Mouse (Mus musculus): ENCODE measurements around the gene Opn4. TPM values are rescaled to one million over a fixed set of nuclear protein-coding genes. Genes with fewer than 3 reads are reported as not detected.

Opn4 gene
- total and polyA plus RNA-seq, 3 experiments, result not detected

DNA sequence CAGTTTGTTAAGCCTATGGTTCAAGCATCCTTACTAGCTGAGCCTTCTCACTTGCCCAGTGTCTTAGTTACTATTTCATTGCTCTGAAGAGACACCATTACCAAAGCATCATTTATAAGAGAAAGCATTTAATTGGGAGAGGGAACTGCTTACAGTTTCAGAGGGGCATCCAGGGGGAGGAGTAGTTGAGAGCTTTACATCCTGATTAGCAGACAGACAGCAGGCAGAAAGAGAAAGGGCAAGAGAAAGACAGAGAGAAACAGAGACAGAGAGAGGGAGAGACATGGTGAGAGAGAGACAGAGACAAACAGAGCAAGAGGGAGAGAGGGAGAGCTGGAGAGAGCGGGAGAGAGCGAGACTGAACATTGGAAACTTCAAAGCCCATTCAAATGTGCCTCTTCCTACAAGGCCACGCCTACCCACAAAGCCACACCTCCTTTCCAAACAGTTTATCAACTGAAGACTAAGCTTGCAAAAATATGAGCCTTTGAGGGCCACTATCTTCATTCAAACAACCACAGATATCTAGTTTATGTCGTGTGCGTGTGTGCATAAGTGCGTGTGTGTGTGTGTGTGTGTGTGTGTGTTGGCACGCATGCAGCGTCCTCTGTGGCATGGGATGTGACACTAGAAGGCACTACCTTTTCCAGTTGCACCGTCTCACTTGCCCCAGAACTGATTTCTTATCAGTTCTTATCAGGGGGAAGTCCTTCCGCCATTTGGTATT is 32.9 kb upstream of the Opn4 start:
- Histone ChIP-seq H3K9me3 (replicated peaks; ENCODE audit: insufficient read depth, low read length) (no peaks in the 10 kb centered on the region), H3K36me3 (ENCODE audit: control insufficient read depth in 1 of 2, insufficient read depth in 2 of 2, low read length in 2 of 2) (peaks cover 0 to 9% of the 10 kb centered on the region in 2 experiments; a peak in 2 of 4 replicates), H3K79me2 (ENCODE audit: control insufficient read depth, insufficient read depth, low read length, poor library complexity) (no peaks in the 10 kb centered on the region), H3K4me1 (ENCODE audit: control insufficient read depth in 1 of 2, insufficient read depth in 2 of 2, low read length in 2 of 2) (peaks cover 10% of the 10 kb centered on the region in 2 experiments), H3K4me3 (ENCODE audit: control insufficient read depth in 1 of 2, insufficient read depth in 1 of 2, low read depth in 2 of 2, low read length in 2 of 2) (peak overlapping the region; percentile 43 to 44), H3K27me3 (ENCODE audit: control insufficient read depth in 1 of 2, insufficient read depth in 2 of 2, low read length in 2 of 2) (no peaks in the 10 kb centered on the region), H3K9ac (ENCODE audit: control insufficient read depth, low read depth, low read length, poor library complexity, severe bottlenecking) (peak overlapping the region; percentile 47), H3K27ac (ENCODE audit: control insufficient read depth, low read depth, low read length) (peak overlapping the region; percentile 74)
- peak; percentile 91 for DNase-seq (ENCODE audit: low read depth, low spot score)
- TF ChIP-seq TBP (IDR thresholded peaks at IDR 0.05; ENCODE audit: low read depth, low read length) (peak; percentile 40; the same call in 1 of the 2 replicates), CHD1 (IDR thresholded peaks at IDR 0.05; ENCODE audit: low read depth, low read length) (no peak), GABPA (IDR thresholded peaks at IDR 0.05; ENCODE audit: low read depth, low read length) (no peak), NRF1 (IDR thresholded peaks at IDR 0.05; ENCODE audit: insufficient read depth, low read depth, low read length, poor library complexity, severe bottlenecking) (no peak), RCOR1 (IDR thresholded peaks at IDR 0.05; ENCODE audit: low read depth, low read length) (peak; percentile 64; the same call in 1 of the 2 replicates), POLR2AphosphoS2 (IDR thresholded peaks at IDR 0.05; ENCODE audit: low read length) (no peak), POLR2AphosphoS5 (IDR thresholded peaks at IDR 0.05; ENCODE audit: borderline replicate concordance, low read depth, low read length) (no peak), UBTF (IDR thresholded peaks at IDR 0.05; ENCODE audit: borderline replicate concordance, insufficient read depth, low read depth, low read length) (no peak), MXI1 (IDR thresholded peaks at IDR 0.05; ENCODE audit: low read depth, low read length) (peak; percentile 78; the same call in 1 of the 2 replicates), TCF12 (IDR thresholded peaks at IDR 0.05; ENCODE audit: low read depth, low read length) (peak; percentile 58), USF1 (IDR thresholded peaks at IDR 0.05; ENCODE audit: low read depth, low read length) (no peak), MYB (IDR thresholded peaks at IDR 0.05; ENCODE audit: low read depth, low read length) (peak; percentile 70), ZMIZ1 (IDR thresholded peaks at IDR 0.05; ENCODE audit: low read depth, low read length) (no peak), ZNF384 (IDR thresholded peaks at IDR 0.05; ENCODE audit: low read depth, low read length) (no peak), EP300 (IDR thresholded peaks at IDR 0.05; ENCODE audit: low read depth in 1 of 2, low read length in 2 of 2) (peak; percentile 62 to 77; a peak in 3 of 4 replicates), GATA1 (IDR thresholded peaks at IDR 0.05; ENCODE audit: low read depth, low read length) (peak; percentile 87), ZKSCAN1 (IDR thresholded peaks at IDR 0.05; ENCODE audit: low read depth, low read length) (no peak), KAT2A (conservative IDR thresholded peaks at IDR 0.05; ENCODE audit: low read depth, low read length) (no peak), CHD2 (IDR thresholded peaks at IDR 0.05; ENCODE audit: low read length) (no peak), SIN3A (IDR thresholded peaks at IDR 0.05; ENCODE audit: low read length) (peak; percentile 59; the same call in 1 of the 2 replicates), TAL1 (IDR thresholded peaks at IDR 0.05; ENCODE audit: low read length) (no peak), ETS1 (IDR thresholded peaks at IDR 0.05; ENCODE audit: low read depth, low read length) (peak; percentile 80), POLR2A (IDR thresholded peaks at IDR 0.05; ENCODE audit: control insufficient read depth in 1 of 2, insufficient read depth in 1 of 2, low read depth in 1 of 2, low read length in 2 of 2, poor library complexity in 1 of 2) (0 out of 4 replicates have a peak, but pooled peaks of 1 of the 2 experiments have one; percentile 24), ZC3H11A (IDR thresholded peaks at IDR 0.05; ENCODE audit: low read depth, low read length) (no peak), ELF1 (IDR thresholded peaks at IDR 0.05; ENCODE audit: low read depth, low read length) (no peak), JUND (IDR thresholded peaks at IDR 0.05; ENCODE audit: low read depth, low read length) (0 out of 2 replicates have a peak, but pooled peaks have one; percentile 20), E2F4 (IDR thresholded peaks at IDR 0.05; ENCODE audit: borderline replicate concordance, low read depth, low read length) (no peak), MAZ (IDR thresholded peaks at IDR 0.05; ENCODE audit: low read depth, low read length) (no peak), NELFE (IDR thresholded peaks at IDR 0.05; ENCODE audit: low read depth, low read length) (no peak), SMC3 (IDR thresholded peaks at IDR 0.05; ENCODE audit: low read depth, low read length) (no peak), RAD21 (IDR thresholded peaks at IDR 0.05; ENCODE audit: low read depth, low read length) (no peak), MEF2A (IDR thresholded peaks at IDR 0.05; ENCODE audit: extremely low read depth, insufficient replicate concordance, low read depth, low read length, poor library complexity, severe bottlenecking) (no peak), MAX (IDR thresholded peaks at IDR 0.05; ENCODE audit: low read length) (peak; percentile 53), MYC (IDR thresholded peaks at IDR 0.05; ENCODE audit: low read depth, low read length) (peak; percentile 57; the same call in 1 of the 2 replicates), USF2 (IDR thresholded peaks at IDR 0.05; ENCODE audit: borderline replicate concordance in 1 of 2, insufficient read depth in 1 of 2, low read depth in 1 of 2, low read length in 2 of 2) (no peak), BHLHE40 (IDR thresholded peaks at IDR 0.05; ENCODE audit: borderline replicate concordance, low read depth, low read length) (peak; percentile 80; the same call in 1 of the 2 replicates)

All from MEL (cell line).